ENCODE assay signal across 8 mouse cellular contexts in genomic region chr7:138845544-138846391, GRCm38 (mm10). TPM values are rescaled to one million over a fixed set of nuclear protein-coding genes. Genes with fewer than 3 reads are reported as not detected.
DNase-seq lines count a peak whose midpoint lies in the region; ATAC-seq and TF ChIP-seq lines count a peak whose summit lies in the region.

Gene Ppp2r2d (plus strand): TSS chr7:138846079.
Gene Mapk1ip1 (minus strand): TSS chr7:138846273.

- no peak for TF ChIP-seq EP300 in ES-Bruce4 (IDR thresholded peaks at IDR 0.05; ENCODE audit: insufficient read depth, low read depth, low read length)
- no peak for TF ChIP-seq EP300 in liver, postnatal 0 days (IDR thresholded peaks at IDR 0.05; ENCODE audit: low read depth)

- no peaks in the 10 kb centered on the region for H3K36me3 ChIP-seq in ES-Bruce4 (ENCODE audit: control insufficient read depth, insufficient read depth, low read length, poor library complexity, severe bottlenecking)
- H3K36me3 ChIP-seq in forebrain, embryonic 13.5 days (ENCODE audit: poor library complexity, severe bottlenecking) = peaks cover 12% of the 10 kb centered on the region; the same call in 1 of the 2 replicates
- H3K36me3 ChIP-seq in liver, postnatal 0 days (replicated peaks; ENCODE audit: insufficient read depth, low read length) = peaks cover 15% of the 10 kb centered on the region; the same call in 1 of the 2 replicates
- H3K36me3 ChIP-seq in neural tube, embryonic 14.5 days (ENCODE audit: control insufficient read depth, insufficient read depth, low read length) = no peaks in the 10 kb centered on the region

- H3K9me3 ChIP-seq in ES-Bruce4 (replicated peaks; ENCODE audit: control insufficient read depth, insufficient read depth, low read length, poor library complexity, severe bottlenecking) = no peaks in the 10 kb centered on the region
- no peaks in the 10 kb centered on the region for H3K9me3 ChIP-seq in forebrain, embryonic 13.5 days (replicated peaks)
- H3K9me3 ChIP-seq in liver, postnatal 0 days (ENCODE audit: low read length) = no peaks in the 10 kb centered on the region
- no peaks in the 10 kb centered on the region for H3K9me3 ChIP-seq in neural tube, embryonic 14.5 days (ENCODE audit: control insufficient read depth, low read length)

- peak; percentile 87 for TF ChIP-seq POLR2A in ES-Bruce4 (IDR thresholded peaks at IDR 0.05; ENCODE audit: insufficient read depth, low read length)

- DNase-seq in heart, postnatal 10 days = peak; percentile 97 to 98
- DNase-seq in large intestine, adult 2 months (ENCODE audit: low read depth, low spot score) = peak; percentile 59
- DNase-seq in liver, postnatal 0 days = peak; percentile 96
- DNase-seq in testis, postnatal 10 days (ENCODE audit: low spot score) = peak; percentile 99

- ATAC-seq in cerebellum, adult (ENCODE audit: insufficient number of reproducible peaks, low FRiP score, low TSS enrichment) = peak; percentile 86
- ATAC-seq in forebrain, embryonic 13.5 days = peak; percentile 95
- peak; percentile 90 for ATAC-seq in liver, postnatal 0 days
- ATAC-seq in neural tube, embryonic 14.5 days (ENCODE audit: low read depth) = peak; percentile 93

- intact Hi-C loops in heart, postnatal 10 days (cut with DNase I) = loop anchor here (10.0 kb wide), 1 partner anchor 359 kb away; no protein-coding TSS in a partner anchor

- H3K27ac ChIP-seq in ES-Bruce4 (ENCODE audit: insufficient read depth, low read length) = peak within 1 kb of the TSS; percentile 60
- peak within 1 kb of the TSS; percentile 95 for H3K27ac ChIP-seq in forebrain, embryonic 13.5 days
- H3K27ac ChIP-seq in liver, postnatal 0 days (ENCODE audit: low read depth) = peak within 1 kb of the TSS; percentile 98
- H3K27ac ChIP-seq in neural tube, embryonic 14.5 days (ENCODE audit: low read depth, low read length) = peak within 1 kb of the TSS; percentile 97

- peaks cover 2% of the 10 kb centered on the region for H3K4me1 ChIP-seq in ES-Bruce4 (ENCODE audit: control insufficient read depth, insufficient read depth, low read length)
- peaks cover 58% of the 10 kb centered on the region for H3K4me1 ChIP-seq in forebrain, embryonic 13.5 days
- H3K4me1 ChIP-seq in liver, postnatal 0 days (ENCODE audit: insufficient read depth) = peaks cover 46% of the 10 kb centered on the region
- H3K4me1 ChIP-seq in neural tube, embryonic 14.5 days (ENCODE audit: control insufficient read depth, insufficient read depth, low read length) = peaks cover 39% of the 10 kb centered on the region

- TF ChIP-seq CTCF in ES-Bruce4 (IDR thresholded peaks at IDR 0.05; ENCODE audit: low read depth, low read length) = peak; percentile 21
- TF ChIP-seq CTCF in liver, postnatal 0 days (IDR thresholded peaks at IDR 0.05; ENCODE audit: low read depth) = peak; percentile 90

- under 1% methylated on average over 39 of the region's 51 CpGs for WGBS in forebrain, embryonic 13.5 days
- 1% methylated on average over 51 of the region's 51 CpGs for whole genome bisulfite sequencing in large intestine, adult 2 months
- under 1% methylated on average over 47 of the region's 51 CpGs for WGBS in liver, postnatal 0 days (ENCODE audit: insufficient replicate concordance)
- WGBS in neural tube, embryonic 14.5 days = under 1% methylated on average over 49 of the region's 51 CpGs

- peak within 1 kb of the TSS; percentile 99 for H3K9ac ChIP-seq in ES-Bruce4 (ENCODE audit: low read depth, poor library complexity, severe bottlenecking)
- H3K9ac ChIP-seq in forebrain, embryonic 13.5 days = peak within 1 kb of the TSS; percentile 95
- H3K9ac ChIP-seq in liver, postnatal 0 days (replicated peaks) = peak within 1 kb of the TSS; percentile 99
- H3K9ac ChIP-seq in neural tube, embryonic 14.5 days (replicated peaks; ENCODE audit: low read depth, low read length) = peak within 1 kb of the TSS; percentile 98

- peak within 1 kb of the TSS; percentile 91 for H3K4me3 ChIP-seq in ES-Bruce4 (ENCODE audit: low read depth, low read length)
- H3K4me3 ChIP-seq in forebrain, embryonic 13.5 days = peak within 1 kb of the TSS; percentile 98
- H3K4me3 ChIP-seq in liver, postnatal 0 days (ENCODE audit: low read depth, low read length) = peak within 1 kb of the TSS; percentile 99
- peak within 1 kb of the TSS; percentile 95 for H3K4me3 ChIP-seq in neural tube, embryonic 14.5 days (ENCODE audit: low read depth, low read length)

- peak within 1 kb of the TSS; percentile 97 for H3K4me2 ChIP-seq in forebrain, embryonic 13.5 days
- H3K4me2 ChIP-seq in liver, postnatal 0 days (ENCODE audit: low read depth, low read length) = peak within 1 kb of the TSS; percentile 98
- H3K4me2 ChIP-seq in neural tube, embryonic 14.5 days (ENCODE audit: low read depth, low read length) = peak within 1 kb of the TSS; percentile 93

- H3K27me3 ChIP-seq in ES-Bruce4 (ENCODE audit: control insufficient read depth, insufficient read depth, low read length, poor library complexity, severe bottlenecking) = no peaks in the 10 kb centered on the region
- H3K27me3 ChIP-seq in forebrain, embryonic 13.5 days = no peaks in the 10 kb centered on the region
- no peaks in the 10 kb centered on the region for H3K27me3 ChIP-seq in liver, postnatal 0 days (ENCODE audit: insufficient read depth, low read length)
- no peaks in the 10 kb centered on the region for H3K27me3 ChIP-seq in neural tube, embryonic 14.5 days (ENCODE audit: control insufficient read depth, insufficient read depth, low read length)

RNA-seq across cellular contexts. Expression of gene Ppp2r2d, which starts in this region (rescaled TPM):
- 85.7 and 88.8 TPM in 2 replicates for polyA plus RNA-seq in ES-Bruce4 (2011; ENCODE audit: insufficient read depth, insufficient read length, low read depth, missing spikeins)
- polyA plus RNA-seq in forebrain, embryonic 13.5 days (2015; fragmentation: Nextera tagmentation; extraction: Ambion mirVana) = 45.1 and 49.7 TPM in 2 replicates
- total RNA-seq in heart, postnatal 10 days (2021) = 10 to 100 TPM; 47.2 to 52.3 TPM
- polyA plus RNA-seq in large intestine, adult 2 months (2012; rRNA removed) = 16.9 and 19.4 TPM in 2 replicates
- 17.2 and 18.9 TPM in 2 replicates for polyA plus RNA-seq in liver, postnatal 0 days (2015; fragmentation: Nextera tagmentation; extraction: Ambion mirVana)
- polyA plus RNA-seq in neural tube, embryonic 14.5 days (2014; fragmentation: Nextera tagmentation; extraction: Ambion mirVana) = 108 and 115 TPM in 2 replicates

RNA-seq across cellular contexts. Expression of gene Mapk1ip1, which starts in this region (rescaled TPM):
- polyA plus RNA-seq in ES-Bruce4 (2011; ENCODE audit: insufficient read depth, insufficient read length, low read depth, missing spikeins) = 22.9 and 24.7 TPM in 2 replicates
- 22.0 and 24.4 TPM in 2 replicates for polyA plus RNA-seq in forebrain, embryonic 13.5 days (2015; fragmentation: Nextera tagmentation; extraction: Ambion mirVana)
- total RNA-seq in heart, postnatal 10 days (2021) = 10 to 100 TPM; 17.6 to 19.2 TPM
- polyA plus RNA-seq in large intestine, adult 2 months (2012; rRNA removed) = 20.7 and 25.3 TPM in 2 replicates
- 5.2 and 5.5 TPM in 2 replicates for polyA plus RNA-seq in liver, postnatal 0 days (2015; fragmentation: Nextera tagmentation; extraction: Ambion mirVana)
- 39.2 and 47.8 TPM in 2 replicates for polyA plus RNA-seq in neural tube, embryonic 14.5 days (2014; fragmentation: Nextera tagmentation; extraction: Ambion mirVana)

Comparison
In these comparisons a context has a peak if more than half of its experiments do, and no peak if none do; other contexts are left out.
1. Peak in every context shown above with its lines: DNase-seq, ATAC-seq, H3K4me3 ChIP-seq and H3K27ac ChIP-seq.